Mouse (Mus musculus): Measurements from ENCODE around the gene Ackr2.
A peak's percentile ranks its signal among the peaks of the same experiment; 100 is the strongest.

The Ackr2 gene

GRCm38 (mm10) chr9:121898245-121898644 lies at the start of gene Ackr2:
Ackr2 (plus strand) TSS chr9:121898355.
- DNase-seq (ENCODE audit: low read depth, low spot score): no peak

- no peak for DNase-seq (ENCODE audit: low read depth, low spot score)
These were observed 43.9 kb upstream of the Ackr2 start for GRCm38 (mm10) chr9:121854246-121854645.

- no peak for DNase-seq (ENCODE audit: low read depth, low spot score)
These were observed 41.3 kb upstream of the Ackr2 start for GRCm38 (mm10) chr9:121856649-121857416.

GRCm38 (mm10) chr9:121857474-121858152 lies 40.5 kb upstream of the Ackr2 start:
- DNase-seq (ENCODE audit: low read depth, low spot score): peak; percentile 80

- DNase-seq (ENCODE audit: low read depth, low spot score): no peak
These were observed 40.0 kb upstream of the Ackr2 start, which contains the start of gene Higd1a for GRCm38 (mm10) chr9:121858153-121858488. Higd1a (minus strand) TSS chr9:121858362.

- DNase-seq (ENCODE audit: low read depth, low spot score): no peak
These were observed 38.8 kb upstream of the Ackr2 start for GRCm38 (mm10) chr9:121859345-121859744.

DNA sequence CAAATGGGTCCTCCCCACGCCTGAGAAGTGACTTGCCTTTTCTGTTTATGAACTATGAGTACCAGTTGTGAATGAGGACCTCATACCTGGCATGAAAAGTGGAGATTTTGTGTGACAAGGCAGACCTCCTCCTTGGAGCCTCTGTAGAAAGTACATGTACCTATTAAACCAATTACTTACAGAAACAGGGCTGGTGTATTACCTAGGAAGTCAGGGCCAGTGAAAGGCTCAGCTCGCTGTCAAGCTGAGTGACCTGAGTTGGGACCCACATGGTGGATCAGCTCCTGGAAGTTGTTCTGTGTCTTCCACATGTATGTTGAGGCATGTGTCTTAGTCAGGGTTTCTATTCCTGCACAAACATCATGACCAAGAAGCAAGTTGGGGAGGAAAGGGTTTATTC lies 37.2 kb upstream of the Ackr2 start:
- no peak for DNase-seq (ENCODE audit: low read depth, low spot score)

DNA sequence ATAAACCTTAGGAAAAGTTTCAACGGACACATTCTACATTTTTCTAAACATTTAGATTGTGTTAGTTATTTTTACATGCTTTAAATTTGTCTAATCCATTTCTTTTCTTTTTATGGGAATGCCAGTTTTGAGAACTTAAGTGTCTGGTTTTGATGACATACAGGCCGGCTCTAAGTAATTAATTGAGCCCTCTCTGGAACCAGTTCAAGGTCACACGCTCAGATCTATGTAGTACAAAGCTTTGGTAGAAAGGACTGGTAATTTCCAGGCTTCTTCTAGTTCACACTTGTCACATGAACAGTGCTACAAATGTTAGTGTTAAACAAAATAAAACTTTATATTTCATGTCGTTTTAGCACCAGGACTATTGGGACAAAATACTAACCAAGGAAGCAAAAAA lies 33.3 kb upstream of the Ackr2 start:
- no peak for DNase-seq (ENCODE audit: low read depth, low spot score)

- no peak for DNase-seq (ENCODE audit: low read depth, low spot score)
These were observed 32.6 kb upstream of the Ackr2 start for GRCm38 (mm10) chr9:121865425-121866008.

DNA sequence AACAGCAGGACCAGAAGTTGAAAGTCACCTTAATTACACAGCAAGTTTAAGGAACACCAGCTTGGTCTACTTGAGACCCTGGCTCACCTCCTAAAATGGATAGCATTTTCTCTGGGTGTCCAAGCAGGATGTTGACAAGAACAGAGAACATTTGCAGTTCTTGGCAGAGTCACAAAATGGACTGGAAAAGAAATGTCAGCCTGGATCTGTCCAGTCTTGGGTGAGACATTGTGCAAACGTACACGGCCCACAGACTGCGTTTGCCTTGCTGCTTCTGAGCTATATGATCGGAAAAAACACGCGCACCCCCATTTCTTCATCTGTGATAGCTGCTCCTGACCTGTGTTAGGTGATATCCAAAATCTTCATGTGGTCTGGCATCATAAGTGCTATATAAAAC lies 30.5 kb upstream of the Ackr2 start:
- DNase-seq (ENCODE audit: low read depth, low spot score): no peak

- DNase-seq (ENCODE audit: low read depth, low spot score): no peak
These were observed 29.9 kb upstream of the Ackr2 start for GRCm38 (mm10) chr9:121868236-121868635.

- no peak for DNase-seq (ENCODE audit: low read depth, low spot score)
These were observed 28.7 kb upstream of the Ackr2 start for GRCm38 (mm10) chr9:121869432-121869831.

DNA sequence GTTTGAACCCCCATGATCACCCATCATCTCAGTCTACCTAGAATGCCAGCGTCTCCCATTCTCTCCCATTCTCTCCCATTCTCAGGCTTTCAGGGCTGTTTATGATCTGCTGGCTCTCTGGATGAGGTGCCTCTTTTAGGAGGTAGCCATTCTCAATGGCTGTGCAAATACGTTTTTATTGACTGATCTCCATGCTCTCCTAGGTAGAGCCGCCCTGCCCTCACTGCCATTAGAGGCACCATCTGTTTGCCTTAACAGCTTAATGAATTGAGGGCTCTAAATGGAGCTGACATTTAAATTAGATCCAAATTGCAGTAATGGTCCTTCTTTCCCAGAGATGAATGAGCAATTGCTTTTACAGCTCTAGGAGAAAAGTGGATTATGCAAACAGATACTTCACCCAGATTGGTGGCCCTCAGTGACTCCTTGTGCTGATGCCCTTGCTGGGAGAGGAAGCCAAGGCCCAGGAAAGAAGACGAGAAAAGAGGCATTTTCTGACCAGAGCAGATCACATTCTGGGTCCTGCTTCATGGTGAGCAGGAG lies 28.1 kb upstream of the Ackr2 start:
- no peak for DNase-seq (ENCODE audit: low read depth, low spot score)

GRCm38 (mm10) chr9:121872062-121872683 lies 26.0 kb upstream of the Ackr2 start:
- no peak for DNase-seq (ENCODE audit: low read depth, low spot score)

DNA sequence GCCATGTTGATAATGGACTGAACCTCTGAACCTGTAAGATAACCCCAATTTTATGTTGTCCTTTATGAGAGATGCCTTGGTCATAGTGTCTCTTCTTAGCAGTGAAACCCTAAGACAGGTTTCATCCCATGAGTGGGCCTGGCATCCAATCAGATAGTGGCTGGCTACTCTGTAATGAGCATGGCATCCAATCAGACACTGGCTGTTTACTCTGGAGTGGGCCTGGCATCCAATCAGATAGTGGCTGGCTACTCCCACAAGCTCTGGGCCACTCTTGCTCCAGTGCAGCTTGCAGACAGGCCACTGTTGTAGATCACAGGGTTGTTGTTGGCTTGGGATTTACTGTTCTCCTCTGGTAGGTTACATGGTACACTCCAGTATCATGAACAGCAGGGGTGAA lies 24.6 kb upstream of the Ackr2 start:
- DNase-seq (ENCODE audit: low read depth, low spot score): no peak

DNA sequence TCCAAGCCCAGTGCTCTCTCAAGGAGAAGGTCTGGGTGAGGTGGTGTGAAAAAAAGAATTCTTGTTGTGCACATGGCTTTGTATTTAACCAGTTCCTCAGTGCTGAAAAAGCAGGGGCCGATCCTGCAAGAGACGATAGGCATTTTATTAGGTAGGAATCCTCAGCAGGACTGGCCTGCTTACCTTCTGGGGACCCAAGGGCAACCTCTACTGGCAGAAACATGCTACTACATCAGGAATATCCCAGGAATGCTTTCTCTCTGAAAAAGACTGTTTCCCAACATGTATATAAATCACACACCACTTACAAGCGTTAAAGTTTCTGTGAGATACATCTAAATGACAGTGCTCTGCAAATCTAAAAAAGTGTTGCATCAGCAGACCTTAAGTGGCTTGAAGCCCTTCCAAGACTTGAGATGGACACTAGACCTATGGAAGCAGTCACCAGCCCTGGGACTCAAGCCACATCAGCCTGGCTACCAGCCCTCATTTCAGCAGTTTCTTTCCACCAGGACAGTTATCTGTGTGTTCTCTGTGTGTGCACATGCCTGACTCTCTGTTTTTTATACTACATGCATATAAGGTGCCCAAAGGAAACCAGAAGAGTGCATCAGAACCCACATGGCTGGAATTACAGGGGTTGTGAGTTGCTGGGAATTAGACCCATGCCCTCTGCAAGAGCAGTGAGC lies 21.0 kb upstream of the Ackr2 start:
- DNase-seq (ENCODE audit: low read depth, low spot score): peak; percentile 28

DNA sequence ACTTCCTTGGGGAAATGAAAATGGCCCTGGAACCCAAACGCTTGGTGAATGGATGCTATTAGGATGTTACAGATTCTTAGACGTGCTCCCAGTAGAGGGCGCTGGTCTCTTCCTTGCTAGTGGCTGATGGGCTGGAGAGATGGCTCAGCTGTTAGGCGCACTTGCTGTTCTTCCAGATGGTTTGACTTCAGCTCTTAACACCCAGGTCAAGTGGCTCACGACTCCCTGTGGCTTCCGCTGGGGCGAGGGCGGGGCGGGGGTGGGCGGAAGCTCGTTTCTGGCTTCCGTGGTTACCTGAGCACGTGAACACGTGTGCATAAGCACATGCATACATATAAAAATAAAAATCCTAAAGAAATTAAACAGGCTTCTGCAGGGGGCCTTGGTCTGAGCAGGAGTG lies 17.3 kb upstream of the Ackr2 start:
- DNase-seq (ENCODE audit: low read depth, low spot score): peak; percentile 42

- no peak for DNase-seq (ENCODE audit: low read depth, low spot score)
These were observed 16.9 kb upstream of the Ackr2 start for GRCm38 (mm10) chr9:121881301-121881700.

GRCm38 (mm10) chr9:121882015-121882457 lies 16.1 kb upstream of the Ackr2 start:
- DNase-seq (ENCODE audit: low read depth, low spot score): no peak

GRCm38 (mm10) chr9:121889927-121890440 lies 8.2 kb upstream of the Ackr2 start:
- DNase-seq (ENCODE audit: low read depth, low spot score): no peak

DNA sequence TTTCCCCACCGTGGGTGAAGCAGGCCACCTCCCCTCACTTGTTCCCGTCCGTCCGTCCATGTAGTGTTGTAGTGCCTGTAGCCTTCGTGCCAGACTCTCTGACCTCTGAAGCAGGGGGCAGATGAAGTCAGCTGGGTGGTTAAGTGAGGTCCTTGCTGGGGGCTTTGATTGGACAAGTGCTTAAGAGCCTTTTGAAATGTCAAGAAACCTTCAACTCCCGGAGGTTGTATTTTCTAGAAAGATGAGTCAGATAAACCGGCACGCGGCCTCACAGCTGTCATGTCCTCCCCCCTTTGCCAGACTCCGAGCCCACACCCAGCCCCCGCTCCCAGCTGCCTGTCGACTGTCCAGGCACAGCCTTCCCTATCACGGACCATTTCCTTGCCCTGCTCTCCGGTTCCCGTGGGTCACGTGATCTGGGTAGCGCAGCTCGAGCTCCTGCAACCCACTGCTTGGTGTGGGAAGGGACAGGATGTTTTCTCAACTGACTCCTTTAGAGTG lies 7.7 kb upstream of the Ackr2 start:
- no peak for DNase-seq (ENCODE audit: low read depth, low spot score)

All from WW6 (cell line).